Comparison of ENCODE assay signal across 11 mouse cellular contexts in genomic region chr5:5265401-5265841, GRCm38 (mm10).
DNase-seq lines count a peak whose midpoint lies in the region; ATAC-seq lines count a peak whose summit lies in the region.
"Had no signal": no experiment of that assay in that cellular context is flagged by ENCODE, and none has a peak within 500 bp of the region (broad histone marks: within the 10 kb centered on the region; RNA-seq: fewer than 3 reads in every experiment).

No protein-coding gene starts in this region.

- no peaks in the 10 kb centered on the region for H3K36me3 ChIP-seq in heart, embryonic 11.5 days (ENCODE audit: control insufficient read depth, insufficient read depth, low read length)
- no peaks in the 10 kb centered on the region for H3K36me3 ChIP-seq in hindbrain, embryonic 11.5 days (ENCODE audit: control insufficient read depth, insufficient read depth, low read length)
- no peaks in the 10 kb centered on the region for H3K36me3 ChIP-seq in midbrain, embryonic 13.5 days
- no peaks in the 10 kb centered on the region for H3K36me3 ChIP-seq in limb, embryonic 10.5 days
- H3K36me3 ChIP-seq: limb, embryonic 15.5 days had no signal

- no peaks in the 10 kb centered on the region for H3K27me3 ChIP-seq in heart, embryonic 11.5 days (ENCODE audit: control insufficient read depth, insufficient read depth, low read length)
- no peaks in the 10 kb centered on the region for H3K27me3 ChIP-seq in hindbrain, embryonic 11.5 days (ENCODE audit: control insufficient read depth, insufficient read depth, low read length)
- no peaks in the 10 kb centered on the region for H3K27me3 ChIP-seq in midbrain, embryonic 13.5 days
- no peaks in the 10 kb centered on the region for H3K27me3 ChIP-seq in limb, embryonic 10.5 days (ENCODE audit: low read depth, poor library complexity, severe bottlenecking)
- H3K27me3 ChIP-seq: limb, embryonic 15.5 days had no signal

- H3K9me3 ChIP-seq in heart, embryonic 11.5 days (replicated peaks; ENCODE audit: control insufficient read depth, low read length): no peaks in the 10 kb centered on the region
- no peaks in the 10 kb centered on the region for H3K9me3 ChIP-seq in hindbrain, embryonic 11.5 days (ENCODE audit: control insufficient read depth, low read length)
- no peaks in the 10 kb centered on the region for H3K9me3 ChIP-seq in midbrain, embryonic 13.5 days
- no peaks in the 10 kb centered on the region for H3K9me3 ChIP-seq in limb, embryonic 10.5 days (replicated peaks)
- H3K9me3 ChIP-seq: limb, embryonic 15.5 days had no signal

- ATAC-seq in heart, embryonic 11.5 days (replicated peaks; ENCODE audit: insufficient number of reproducible peaks, low FRiP score, low TSS enrichment): no peak
- ATAC-seq in hindbrain, embryonic 11.5 days (ENCODE audit: low FRiP score): peak; percentile 23; the same call in 1 of the 2 replicates
- ATAC-seq in midbrain, embryonic 13.5 days: peak; percentile 32; the same call in 1 of the 2 replicates

- H3K4me1 ChIP-seq in heart, embryonic 11.5 days (ENCODE audit: control insufficient read depth, insufficient read depth, low read length): peaks cover 26% of the 10 kb centered on the region
- H3K4me1 ChIP-seq in hindbrain, embryonic 11.5 days (replicated peaks; ENCODE audit: control insufficient read depth, insufficient read depth, low read length): no peaks in the 10 kb centered on the region; the same call in 1 of the 2 replicates
- peaks cover 36% of the 10 kb centered on the region for H3K4me1 ChIP-seq in midbrain, embryonic 13.5 days (replicated peaks)
- 0 out of 2 replicates have a peak, but pooled peaks cover 7% of the 10 kb centered on the region for H3K4me1 ChIP-seq in limb, embryonic 10.5 days

- no peak overlapping the region for H3K9ac ChIP-seq in heart, embryonic 11.5 days (ENCODE audit: low read depth, low read length)
- peak overlapping the region; percentile 15; the same call in 1 of the 2 replicates for H3K9ac ChIP-seq in hindbrain, embryonic 11.5 days (ENCODE audit: low read depth, low read length)
- H3K9ac ChIP-seq in midbrain, embryonic 13.5 days (replicated peaks): peak overlapping the region; percentile 54
- H3K9ac ChIP-seq: limb, embryonic 15.5 days had no signal

- DNase-seq in heart, adult 9 months (ENCODE audit: low spot score in 2 of 2): no peak
- DNase-seq in adipocyte (ENCODE audit: low spot score): peak; percentile 53
- peak; percentile 18 for DNase-seq in hindbrain, embryonic 11.5 days (ENCODE audit: low spot score)
- DNase-seq in lung, postnatal 4 days: no peak
- no peak for DNase-seq in thymus, postnatal 10 days (ENCODE audit: low spot score in 2 of 2)
- no peak for DNase-seq in limb, embryonic 10.5 days (ENCODE audit: low spot score)
- DNase-seq: gastrocnemius, postnatal 10 days; thymus, postnatal 14 days had no signal

- peak overlapping the region; percentile 46 for H3K4me2 ChIP-seq in heart, embryonic 11.5 days
- H3K4me2 ChIP-seq in hindbrain, embryonic 11.5 days (replicated peaks; ENCODE audit: low read depth, low read length): peak overlapping the region; percentile 27
- peak overlapping the region; percentile 53 for H3K4me2 ChIP-seq in midbrain, embryonic 13.5 days (replicated peaks)

- no peak overlapping the region for H3K4me3 ChIP-seq in heart, embryonic 11.5 days (ENCODE audit: low read depth, low read length)
- H3K4me3 ChIP-seq in hindbrain, embryonic 11.5 days (ENCODE audit: low read depth, low read length): no peak overlapping the region
- H3K4me3 ChIP-seq in midbrain, embryonic 13.5 days (replicated peaks): peak overlapping the region; percentile 35
- no peak overlapping the region for H3K4me3 ChIP-seq in limb, embryonic 10.5 days
- H3K4me3 ChIP-seq: limb, embryonic 15.5 days had no signal

- no peak overlapping the region for H3K27ac ChIP-seq in heart, embryonic 11.5 days (ENCODE audit: low read depth, low read length)
- peak overlapping the region; percentile 51 for H3K27ac ChIP-seq in hindbrain, embryonic 11.5 days (ENCODE audit: low read depth, low read length)
- peak overlapping the region; percentile 85 for H3K27ac ChIP-seq in midbrain, embryonic 13.5 days
- H3K27ac ChIP-seq in limb, embryonic 10.5 days: no peak overlapping the region
- H3K27ac ChIP-seq: limb, embryonic 15.5 days had no signal

- WGBS in heart, embryonic 11.5 days (ENCODE audit: insufficient replicate concordance): 26% methylated on average over 8 of the region's 8 CpGs
- WGBS in hindbrain, embryonic 11.5 days: 15% methylated on average over 8 of the region's 8 CpGs
- 13% methylated on average over 8 of the region's 8 CpGs for WGBS in midbrain, embryonic 13.5 days
- WGBS in limb, embryonic 10.5 days: 43% methylated on average over 8 of the region's 8 CpGs

Comparison
In these comparisons a context has a peak if more than half of its experiments do, and no peak if none do; other contexts are left out.
1. H3K27ac ChIP-seq: peak in hindbrain, embryonic 11.5 days (single experiment) and midbrain, embryonic 13.5 days (single experiment); none in heart, embryonic 11.5 days (single experiment) and limb, embryonic 10.5 days (single experiment).
2. DNase-seq: peak in adipocyte (single experiment) and hindbrain, embryonic 11.5 days (single experiment); none in heart, adult 9 months (0 of 2), lung, postnatal 4 days (0 of 2), thymus, postnatal 10 days (0 of 2) and limb, embryonic 10.5 days (single experiment).
3. Peak in every context shown above with its lines, with median percentiles within 50 percentile points of each other: H3K4me2 ChIP-seq.